Mouse (Mus musculus): ENCODE data around the gene Zfp202.
A peak's percentile ranks its signal among the peaks of the same experiment; 100 is the strongest.
"Not testable (repeated sequence)": the region's sequence is repeated elsewhere in the genome, so short reads cannot be mapped to it uniquely, and the experiment has no call there.

Zfp202 gene

DNA sequence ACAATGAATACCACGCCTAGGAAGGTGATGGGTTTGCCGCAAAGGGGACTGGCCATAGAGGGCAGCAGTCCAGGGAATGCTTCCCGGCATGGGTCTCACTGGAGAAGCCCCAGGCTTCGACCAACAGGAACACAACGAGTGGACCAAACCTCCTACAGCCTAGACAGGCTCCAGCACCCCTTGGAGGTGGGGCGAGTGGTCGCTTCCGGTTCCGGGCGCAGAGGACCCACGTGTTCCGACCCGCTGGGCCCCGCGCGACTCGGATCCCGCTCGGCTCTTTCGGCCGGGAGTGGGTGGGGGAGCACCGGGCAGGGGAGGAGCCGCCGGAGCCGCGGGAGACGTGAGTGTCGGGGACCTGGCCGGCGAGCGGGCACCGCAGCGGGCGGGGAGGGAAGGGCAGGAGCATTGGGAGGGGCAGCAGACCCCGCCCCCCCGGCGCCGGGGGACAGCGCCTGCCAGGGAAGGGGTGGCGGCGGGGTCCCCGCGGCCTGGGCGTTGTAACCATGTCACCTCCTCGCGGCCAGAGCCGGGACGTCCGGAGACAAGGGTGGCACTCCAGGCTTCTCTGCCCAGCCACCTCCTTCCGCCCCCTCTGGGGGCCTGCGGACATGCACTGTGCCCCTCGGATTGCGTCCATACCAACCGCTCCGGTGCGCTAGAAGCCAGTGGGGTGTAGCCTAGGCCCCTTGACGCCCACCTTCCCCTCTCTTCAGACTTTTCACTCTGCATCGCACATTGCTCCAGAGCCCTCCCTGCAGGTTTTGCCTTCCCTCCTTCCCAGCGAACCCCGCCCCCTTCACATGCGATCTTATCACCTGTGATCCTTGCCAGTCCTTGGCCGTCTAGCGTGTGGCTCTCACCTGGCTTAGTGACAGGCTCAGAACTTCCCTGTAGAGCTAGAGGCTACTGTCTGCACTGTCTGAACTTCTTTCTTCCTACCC is at the start of gene Zfp202:
Gene Zfp202 (plus strand): TSS at position 219 of the 941 bp plus-strand sequence.
- DNase-seq (ENCODE audit: low spot score): peak; percentile 87

DNA sequence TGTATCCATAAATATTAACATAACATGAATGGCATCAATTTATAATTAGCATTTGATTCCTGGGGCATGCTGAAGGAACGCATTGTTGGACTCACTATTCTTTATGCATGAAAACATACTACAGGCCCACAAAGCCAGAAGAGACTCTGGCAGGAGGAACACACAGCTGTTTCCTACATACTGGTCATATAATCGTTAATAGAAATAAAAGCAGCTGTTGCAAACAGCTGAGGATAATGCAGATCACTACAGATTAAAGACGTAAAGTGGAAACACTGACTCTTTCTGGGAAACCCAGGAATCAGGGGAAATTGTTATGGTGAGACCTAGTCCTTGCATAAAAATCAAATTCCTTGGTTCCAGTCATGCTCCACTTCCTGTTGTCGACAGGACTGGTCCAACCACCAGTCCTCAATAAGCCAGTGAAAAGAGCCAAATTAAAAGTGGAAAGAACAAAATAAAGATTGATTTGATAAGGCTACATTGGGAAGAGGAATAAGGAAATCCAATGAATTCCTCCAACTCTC is 36.9 kb upstream of the Zfp202 start:
- DNase-seq (ENCODE audit: low spot score): no peak

DNA sequence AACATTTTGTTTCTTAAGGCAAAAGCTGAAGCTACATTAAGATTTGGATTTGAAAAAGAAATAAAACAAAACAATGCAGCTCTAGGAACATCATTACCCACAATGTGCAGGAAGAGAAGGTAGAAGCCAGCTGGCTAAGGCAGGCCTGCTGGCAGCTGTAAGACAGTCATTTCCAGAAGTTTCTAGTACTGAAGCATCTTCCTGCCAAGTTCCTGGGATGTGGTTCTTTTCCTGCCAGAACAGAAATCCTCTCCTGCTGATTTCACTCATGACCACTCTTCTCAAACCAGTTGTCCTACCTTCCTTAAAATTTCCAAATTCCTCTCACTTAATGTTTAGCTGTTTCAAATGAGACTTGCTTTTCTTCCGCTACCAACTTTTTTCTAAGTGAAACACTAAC is 25.7 kb upstream of the Zfp202 start:
- no peak for DNase-seq (ENCODE audit: low spot score)

DNA sequence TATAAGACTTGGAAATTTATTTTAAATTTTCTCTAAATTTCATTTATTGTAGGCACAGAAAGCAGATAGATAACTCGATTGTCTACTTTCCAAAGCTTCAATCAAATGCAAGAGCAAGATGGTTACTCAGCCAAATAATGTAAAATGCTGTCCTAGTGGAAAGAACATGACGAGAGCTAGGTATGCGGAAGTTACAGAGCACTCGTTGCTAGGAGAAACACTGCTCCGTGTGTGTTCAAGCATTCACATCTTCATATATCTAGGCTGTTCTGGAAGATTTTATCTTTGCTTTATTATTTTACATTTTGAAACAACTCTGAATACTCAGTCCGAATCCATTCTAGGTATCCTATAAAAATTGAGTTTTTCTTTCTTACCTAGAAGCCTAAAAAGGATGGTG is 15.1 kb upstream of the Zfp202 start:
- DNase-seq (ENCODE audit: low spot score): no peak

DNA sequence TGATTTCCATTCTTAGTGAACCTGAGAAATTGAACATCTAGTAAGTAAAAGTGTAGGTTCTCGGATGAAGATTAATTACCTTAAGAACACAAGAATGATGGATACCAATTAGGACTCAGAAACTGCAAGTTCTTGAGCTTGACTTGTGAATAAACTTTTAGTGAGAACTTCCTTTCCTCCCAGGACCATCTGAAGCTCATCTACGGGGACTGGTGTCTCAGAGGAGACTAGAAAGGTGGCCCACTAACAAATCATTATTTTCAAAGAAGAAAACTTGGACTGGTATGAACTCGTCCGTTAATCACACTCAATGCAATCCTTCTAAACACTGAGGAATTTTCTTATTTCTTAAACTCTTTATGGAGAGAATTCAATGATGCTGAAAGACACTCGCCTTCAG is 11.5 kb upstream of the Zfp202 start, which contains the start of gene Olfr986:
Gene Olfr986 (plus strand): TSS at position 301 of the 400 bp plus-strand sequence.
- no peak for DNase-seq (ENCODE audit: low spot score)

DNA sequence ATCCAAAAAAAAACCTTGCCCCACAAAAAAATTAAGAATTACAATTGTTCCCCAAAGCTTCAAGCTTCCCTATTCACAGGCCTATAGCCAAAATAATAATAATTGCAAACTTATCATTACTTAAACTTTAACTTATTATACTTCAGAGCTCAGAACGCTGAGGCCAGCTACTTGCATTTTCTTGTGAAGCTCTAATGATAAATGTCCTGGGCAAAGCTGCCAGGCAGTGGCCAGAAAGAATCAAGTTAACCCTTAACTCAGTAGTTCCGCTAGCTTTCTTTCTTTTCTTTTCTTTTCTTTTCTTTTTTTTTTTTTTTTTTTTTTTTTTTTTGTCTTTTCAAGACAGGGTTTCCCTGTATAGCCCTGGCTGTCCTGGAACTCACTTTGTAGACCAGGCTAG is 7.0 kb upstream of the Zfp202 start:
- DNase-seq (ENCODE audit: low spot score): not testable (repeated sequence)

DNA sequence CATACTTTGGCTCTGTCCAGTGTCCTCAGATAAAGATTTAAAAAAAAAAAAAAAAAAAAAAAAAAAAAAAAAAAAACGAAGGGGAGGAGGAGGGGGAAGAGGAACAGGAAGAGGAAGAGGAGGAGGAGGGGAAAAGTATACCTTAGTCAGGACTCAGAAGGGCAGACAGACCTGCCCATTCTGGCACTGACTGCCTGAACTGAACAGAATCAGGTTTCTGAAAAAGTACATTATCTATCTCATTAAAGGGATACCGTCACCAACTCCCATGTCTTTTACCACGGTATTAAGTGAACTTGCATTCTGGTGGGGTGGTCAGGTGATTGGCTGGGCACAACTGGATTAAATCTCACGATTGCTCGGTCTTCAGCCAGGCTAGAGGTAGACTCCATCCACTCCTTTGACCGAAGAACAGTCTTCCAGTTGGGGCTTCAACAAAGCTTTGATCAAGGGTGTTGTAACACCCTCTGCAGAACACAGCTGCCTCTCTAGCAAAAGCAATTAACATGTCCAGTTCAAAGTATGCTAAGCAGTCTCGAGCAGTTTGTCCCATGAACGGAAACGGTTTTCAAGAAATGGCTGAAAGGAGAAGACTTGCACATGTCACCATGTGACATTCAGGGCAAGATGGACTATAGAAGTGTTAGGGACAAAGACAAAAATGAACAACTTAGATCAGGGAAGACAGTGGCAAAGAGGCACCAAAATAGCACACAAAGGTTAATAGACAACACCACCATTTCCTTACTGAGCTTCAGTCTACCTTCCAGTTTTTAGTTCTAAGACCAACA is 835 bp upstream of the Zfp202 start:
- DNase-seq (ENCODE audit: low spot score): no peak

DNA sequence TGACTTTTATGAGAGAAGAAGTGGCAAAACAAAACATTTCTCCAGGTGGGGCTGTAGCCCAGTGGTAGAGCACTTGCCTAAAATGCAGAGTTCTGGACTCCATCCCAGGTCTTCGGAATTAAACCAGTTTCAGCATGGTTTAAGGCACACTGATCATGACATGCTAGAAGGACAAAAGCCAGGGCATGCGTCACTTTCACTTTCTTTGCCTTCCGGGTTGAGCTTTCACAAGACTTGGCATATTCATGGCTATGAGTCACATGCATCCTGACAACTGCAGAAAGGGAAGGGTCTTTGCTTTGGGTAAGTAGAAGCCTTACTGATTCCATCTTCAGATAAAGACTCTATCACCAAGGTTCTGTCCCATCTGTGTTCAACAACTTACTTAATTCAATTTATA is 3.9 kb downstream of the Zfp202 start:
- no peak for DNase-seq (ENCODE audit: low spot score)

DNA sequence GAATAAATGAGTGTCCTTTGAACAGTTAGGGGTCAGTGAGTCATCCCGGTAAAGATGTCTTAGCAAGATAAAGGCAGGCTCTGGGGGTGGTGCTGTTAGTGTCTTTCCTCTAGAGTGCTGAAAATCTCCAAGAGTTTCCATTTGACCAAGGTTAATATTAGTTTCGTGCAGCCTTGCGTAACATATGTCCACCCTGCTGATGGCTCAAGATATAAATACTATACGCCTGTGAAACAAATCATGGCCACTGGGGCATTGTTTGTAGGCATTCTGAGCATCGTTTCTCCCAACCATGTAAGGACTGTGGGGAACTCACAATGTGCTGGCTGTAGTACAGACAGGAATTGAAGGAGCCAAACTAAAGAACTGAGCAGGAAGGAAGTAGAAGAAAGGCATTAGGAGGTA is 14.4 kb downstream of the Zfp202 start:
- DNase-seq (ENCODE audit: low spot score): no peak

DNA sequence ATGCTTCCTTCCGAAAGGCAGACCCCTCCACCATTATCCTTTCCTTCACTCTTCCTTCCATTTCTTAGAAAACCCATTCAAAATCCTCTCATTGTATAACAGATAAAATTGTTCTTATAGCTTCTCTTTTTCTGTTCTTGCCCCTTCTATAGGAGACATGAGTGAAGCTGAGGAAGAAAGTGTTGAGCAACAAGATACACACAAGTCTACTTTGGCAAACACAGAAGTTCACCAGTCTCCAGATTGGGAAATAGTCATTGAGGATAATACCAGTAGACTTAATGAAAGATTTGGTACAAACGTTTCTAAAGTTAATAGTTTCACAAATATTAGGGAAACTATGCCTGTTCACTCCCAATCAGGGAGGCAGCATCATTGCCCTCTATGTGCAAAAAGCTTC is 18.6 kb downstream of the Zfp202 start:
- no peak for DNase-seq (ENCODE audit: low spot score)

DNA sequence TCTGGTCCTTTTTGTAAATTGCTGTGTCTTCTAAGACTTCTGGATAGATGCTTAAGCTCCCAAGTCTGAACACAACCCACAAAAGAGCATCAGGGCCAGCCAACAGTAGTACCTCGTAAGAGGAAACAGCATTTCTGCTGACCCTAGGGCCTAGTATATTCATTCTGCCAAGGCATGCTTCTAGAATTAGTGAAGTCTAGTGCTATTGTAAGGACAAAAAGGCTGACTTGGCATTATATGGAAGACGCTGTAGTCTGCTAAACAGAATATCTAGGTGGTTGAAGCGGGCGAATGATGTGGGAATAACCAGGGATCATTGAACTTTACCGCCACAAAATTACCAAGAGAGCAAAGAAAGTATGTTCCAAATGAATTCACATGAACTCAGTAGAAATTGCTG is 21.9 kb downstream of the Zfp202 start:
- no peak for DNase-seq (ENCODE audit: low spot score)

DNA sequence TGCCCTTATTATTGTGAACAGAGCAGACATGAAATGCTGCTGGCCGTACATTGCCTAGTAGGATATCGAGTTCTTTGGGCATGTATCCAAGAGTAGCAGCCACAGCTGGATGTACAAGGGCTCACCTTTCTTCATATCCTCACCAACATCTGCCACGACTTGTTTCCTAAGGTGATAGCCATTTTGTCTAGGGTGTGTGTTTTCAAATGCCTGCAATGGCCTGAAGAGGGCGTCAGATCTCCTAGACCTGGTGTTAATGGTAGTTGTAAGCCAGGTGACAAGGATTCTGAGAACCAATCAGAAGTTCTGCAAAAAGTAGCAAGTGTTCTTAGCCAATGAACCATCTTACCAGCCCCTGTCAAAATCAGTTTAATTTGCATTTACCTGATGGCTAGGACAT is 24.5 kb downstream of the Zfp202 start:
- DNase-seq (ENCODE audit: low spot score): no peak

DNA sequence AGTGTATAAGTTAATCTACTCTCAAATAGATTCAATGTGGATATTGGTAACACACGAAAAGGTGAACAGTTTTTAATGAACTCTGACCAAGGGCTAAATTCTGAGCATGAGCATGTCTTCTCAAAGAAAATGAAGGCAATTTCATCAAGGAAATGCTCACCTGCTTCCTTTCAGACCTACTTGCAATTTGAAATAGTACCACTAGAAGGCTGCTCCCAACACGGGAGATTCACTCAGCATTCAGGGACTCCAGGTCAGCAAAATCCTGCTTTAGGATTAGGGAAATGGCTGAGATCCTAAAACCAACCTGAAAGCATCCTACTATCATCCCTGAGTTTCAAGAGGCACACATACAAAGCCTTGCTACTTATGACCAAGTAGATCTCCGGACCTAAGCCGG is 32.2 kb downstream of the Zfp202 start:
- no peak for DNase-seq (ENCODE audit: low spot score)

DNA sequence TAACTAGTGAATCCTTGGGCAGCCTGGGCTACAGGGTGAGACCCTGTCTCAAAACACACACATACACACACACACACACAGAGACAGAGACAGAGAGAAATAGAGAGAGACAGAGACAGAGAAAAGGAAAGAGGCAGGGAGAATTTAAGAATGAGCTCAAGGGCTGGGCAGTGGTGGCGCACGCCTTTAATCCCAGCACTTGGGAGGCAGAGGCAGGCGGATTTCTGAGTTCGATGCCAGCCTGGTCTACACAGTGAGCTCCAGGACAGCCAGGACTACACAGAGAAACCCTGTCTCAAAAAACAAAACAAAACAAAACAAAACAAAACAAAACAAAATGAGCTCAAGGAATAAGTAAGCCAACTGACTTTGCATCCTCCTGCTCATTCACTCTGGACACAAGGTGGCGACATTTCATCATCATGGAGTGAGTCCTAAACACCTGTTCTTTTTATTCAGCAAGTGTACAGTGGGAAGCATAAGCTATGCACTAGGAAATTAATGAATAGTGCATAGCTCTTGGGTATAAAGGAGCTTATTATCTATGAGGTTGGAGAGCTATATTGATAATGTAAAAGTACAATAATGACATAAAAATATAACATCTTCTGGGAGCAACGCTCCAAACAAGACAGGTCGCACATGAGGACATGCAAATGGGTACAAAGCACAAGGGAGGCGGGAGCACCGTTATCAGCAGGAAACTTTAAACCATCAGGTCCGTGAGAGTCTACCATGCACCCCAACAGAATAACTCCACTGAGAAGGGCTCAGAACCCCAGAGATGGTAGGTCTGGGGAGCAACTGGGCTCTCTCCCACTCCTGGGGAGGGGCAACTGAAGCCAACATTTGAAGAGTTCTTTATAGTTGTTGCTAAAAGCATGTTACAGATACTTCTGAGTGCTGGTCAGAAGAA is 36.0 kb downstream of the Zfp202 start:
- no peak for DNase-seq (ENCODE audit: low spot score)

DNA sequence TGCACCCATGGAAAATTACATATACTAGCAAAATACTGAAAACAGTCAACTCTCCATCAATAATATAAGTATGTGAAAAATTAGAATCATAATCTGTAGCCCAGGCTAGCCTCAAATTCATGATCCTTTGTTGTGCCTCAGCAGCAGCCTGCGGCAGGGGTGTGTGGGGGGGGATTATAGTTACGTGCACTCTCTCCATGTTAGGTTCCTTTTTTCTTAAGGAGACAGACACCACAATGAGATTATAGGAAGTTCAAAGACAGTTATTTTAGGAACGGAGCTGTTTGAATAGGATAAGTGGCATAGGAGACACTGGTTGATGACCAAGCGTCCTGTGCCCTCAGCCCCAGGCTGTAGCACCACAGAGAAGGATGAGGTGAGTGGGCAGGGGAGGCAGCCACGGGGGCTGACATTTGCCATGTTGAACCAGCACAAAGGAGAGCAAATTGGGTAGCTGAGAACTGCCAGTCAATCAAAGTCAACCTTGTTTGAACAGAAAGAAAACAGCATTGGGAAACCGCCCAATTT is 36.8 kb downstream of the Zfp202 start:
- DNase-seq (ENCODE audit: low spot score): no peak

DNA sequence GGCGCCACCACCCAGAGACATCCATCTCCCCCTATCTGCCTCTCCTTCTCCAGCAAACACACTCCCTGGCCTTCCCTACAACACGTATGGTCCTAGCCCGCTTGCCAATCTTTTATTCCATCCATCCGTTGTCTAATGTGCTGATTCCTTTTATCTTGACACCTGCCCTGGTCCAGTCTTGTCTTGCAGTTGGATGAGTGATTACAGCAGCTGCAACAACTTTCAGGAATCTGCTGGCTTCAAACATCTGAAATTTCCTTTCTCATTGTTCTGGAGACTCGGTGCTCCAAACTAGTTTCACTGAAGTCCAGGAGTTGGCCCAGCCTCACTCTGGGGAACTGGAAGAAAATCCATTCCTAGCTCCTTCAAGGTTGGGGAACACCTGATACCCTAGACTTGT is 37.4 kb downstream of the Zfp202 start:
- no peak for DNase-seq (ENCODE audit: low spot score)

DNA sequence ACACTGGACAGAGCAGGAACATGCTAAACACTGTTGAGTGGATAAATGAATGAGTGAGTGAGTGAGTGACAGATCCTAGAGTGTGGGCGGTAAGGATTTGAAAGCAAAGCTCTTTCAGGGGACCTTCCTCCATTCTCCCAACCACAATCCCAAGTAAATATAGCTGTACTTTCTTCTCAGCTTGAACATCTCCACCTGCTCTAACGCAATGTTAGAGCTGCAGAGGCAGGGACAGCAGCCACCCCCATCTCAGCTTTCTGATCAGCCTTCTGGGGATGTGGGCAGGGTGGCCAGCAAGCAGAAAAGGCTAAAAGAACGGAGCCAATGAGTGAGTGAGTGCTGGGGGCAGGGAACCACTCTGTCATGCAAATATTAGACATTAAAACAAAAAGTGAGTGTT is 38.9 kb downstream of the Zfp202 start:
- no peak for DNase-seq (ENCODE audit: low spot score)

DNA sequence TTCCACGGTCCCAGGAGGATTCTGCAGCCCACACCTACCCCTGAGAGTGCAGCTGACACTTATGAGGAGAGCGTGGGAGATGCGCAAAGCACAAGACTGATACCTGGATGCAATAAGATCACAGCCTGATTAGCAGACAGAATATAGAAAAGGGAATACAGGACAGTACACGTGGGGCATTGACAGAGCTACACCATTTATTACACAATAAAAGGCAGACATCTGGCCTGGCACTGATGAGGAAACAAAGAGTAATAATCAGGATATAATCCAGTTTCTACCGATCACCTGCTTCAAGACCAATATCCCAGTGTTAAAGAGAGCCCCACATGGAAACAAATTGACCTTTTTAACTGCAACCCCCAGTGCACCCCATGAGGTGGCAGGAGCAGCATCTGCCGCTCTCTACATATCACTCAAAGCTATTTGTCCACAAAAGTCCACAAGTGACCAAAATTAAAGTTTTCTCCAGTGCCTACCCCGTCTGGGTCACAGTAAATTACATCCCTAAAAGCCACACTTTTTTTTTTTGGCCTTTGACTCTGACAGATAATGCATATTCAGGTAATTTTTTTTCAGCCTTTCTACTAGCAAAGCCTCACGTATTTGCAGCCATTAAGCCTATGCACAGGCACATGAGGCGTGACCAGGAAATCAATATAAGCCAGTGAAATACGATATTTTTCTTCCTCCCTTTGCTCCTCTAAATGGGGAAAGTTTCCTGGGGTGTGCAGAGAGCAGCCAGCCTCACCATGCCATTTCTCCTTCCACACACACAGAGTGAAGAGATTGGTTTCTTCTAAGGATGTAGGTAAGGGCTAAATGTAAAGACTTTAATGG is 42.3 kb downstream of the Zfp202 start:
- no peak for DNase-seq (ENCODE audit: low spot score)

DNA sequence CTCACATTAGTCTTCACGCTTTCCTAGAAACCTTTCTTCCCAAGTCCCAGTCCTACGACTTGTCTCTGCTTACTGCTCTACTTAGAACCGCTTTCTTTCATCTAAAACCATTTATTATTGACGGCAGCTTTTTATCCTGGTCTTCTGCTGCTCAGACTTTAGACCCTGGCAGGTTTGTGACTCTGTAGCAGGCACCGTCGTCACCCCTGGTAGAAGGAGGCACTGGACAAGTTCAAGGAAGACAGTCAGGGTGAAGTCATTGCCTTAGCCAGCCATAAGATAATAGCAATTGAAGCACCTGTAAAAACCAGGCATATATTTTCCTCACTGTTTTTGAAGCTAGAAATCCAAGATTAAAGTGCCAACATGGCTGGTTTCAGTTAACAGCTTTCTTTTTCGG is 43.1 kb downstream of the Zfp202 start:
- no peak for DNase-seq (ENCODE audit: low spot score)

DNA sequence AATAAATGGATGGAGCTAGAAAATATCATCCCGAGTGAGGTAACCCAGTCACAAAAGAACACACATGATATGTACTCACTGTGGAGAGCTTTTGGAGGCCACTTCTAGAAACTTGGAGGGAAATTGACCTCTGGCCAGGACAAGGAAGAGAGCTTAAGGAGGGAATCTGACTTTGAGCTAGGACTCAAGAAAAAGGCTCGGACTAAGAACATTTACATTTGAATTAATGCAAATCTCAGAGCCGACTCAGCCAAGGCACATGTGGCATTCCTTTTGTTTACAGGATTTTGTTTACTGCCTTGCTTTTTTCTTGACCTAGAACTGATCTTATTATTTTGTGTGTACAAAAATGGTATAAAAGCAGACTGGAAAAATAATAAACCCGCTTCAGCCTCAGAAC is 47.6 kb downstream of the Zfp202 start:
- DNase-seq (ENCODE audit: low spot score): no peak

DNA sequence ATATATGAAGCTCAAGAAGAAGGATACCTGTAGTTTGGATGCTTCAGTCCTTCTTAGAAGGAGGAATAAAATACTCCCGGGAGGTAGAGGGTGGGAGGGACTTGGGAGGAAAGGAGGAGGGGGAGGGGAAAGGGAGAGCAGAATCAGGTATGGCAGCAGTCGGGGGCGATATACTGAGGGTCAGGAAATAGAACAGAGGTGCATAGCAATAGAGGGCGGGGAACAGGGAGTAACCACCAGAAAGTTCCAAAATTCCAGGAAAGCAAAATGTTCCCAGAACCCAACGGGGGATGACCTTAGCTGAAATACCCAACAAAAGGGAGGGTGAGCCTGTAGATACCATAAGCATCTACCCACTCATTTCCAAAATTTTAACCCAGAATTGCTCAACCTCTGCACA is 48.2 kb downstream of the Zfp202 start:
- no peak for DNase-seq (ENCODE audit: low spot score)
